Mouse (Mus musculus) stomach, embryonic 15.5 days (tissue): ENCODE measurements around the gene Gps1. TPM values are rescaled to one million over a fixed set of nuclear protein-coding genes. Genes with fewer than 3 reads are reported as not detected.
A peak's percentile ranks its signal among the peaks of the same experiment; 100 is the strongest.

ENCODE experiments used
- ATAC-seq: fragments of 200-750 bp; cut with Nextera tagmentation; 2 replicates; pipeline ENCODE4 v1.8.0; 2017; ENCODE audit warnings: low read depth, moderate number of reproducible peaks, moderate TSS enrichment; ENCODE audit not compliant: insufficient read depth, low FRiP score
- H3K27ac ChIP-seq: fragments of 300-500 bp; sonication (generic); 2 replicates; pipeline ENCODE4 v1.5.1; 2015; ENCODE audit warnings: mild to moderate bottlenecking, inconsistent platforms
- H3K27me3 ChIP-seq: fragments of 300-500 bp; sonication (generic); replicated peaks from 2 replicates; pipeline ENCODE4 v1.6.1; 2015; ENCODE audit warnings: inconsistent platforms
- H3K36me3 ChIP-seq: fragments of 300-500 bp; sonication (generic); 2 replicates; pipeline ENCODE4 v1.6.1; 2015; ENCODE audit warnings: inconsistent platforms
- H3K4me1 ChIP-seq: fragments of 300-500 bp; sonication (generic); 2 replicates; pipeline ENCODE4 v1.6.1; 2015; ENCODE audit warnings: inconsistent platforms
- H3K4me2 ChIP-seq: fragments of 300-500 bp; sonication (generic); 2 replicates; pipeline ENCODE4 v1.6.1; 2015; ENCODE audit warnings: mild to moderate bottlenecking, inconsistent platforms
- H3K4me3 ChIP-seq: fragments of 300-500 bp; sonication (generic); replicated peaks from 2 replicates; pipeline ENCODE4 v1.5.1; 2015; ENCODE audit warnings: inconsistent platforms
- H3K9ac ChIP-seq: fragments of 300-500 bp; sonication (generic); 2 replicates; pipeline ENCODE4 v1.6.1; 2015; ENCODE audit warnings: inconsistent platforms
- H3K9me3 ChIP-seq: fragments of 300-500 bp; sonication (generic); 2 replicates; pipeline ENCODE4 v1.6.1; 2016; ENCODE audit warnings: inconsistent platforms
- WGBS: fragments of 180-500 bp; shearing (Covaris S2); methylation state at CpG from one replicate; pipeline ENCODE4 v1.1.7; 2015; 5-methylcytosine and 5-hydroxymethylcytosine counted together
- polyA plus RNA-seq: library from polyadenylated mRNA; unstranded; fragments of >200 nt; fragmentation: Nextera tagmentation; extraction: Ambion mirVana; gene quantifications from 2 replicates; pipeline ENCODE4 v1.2.1, GENCODE M21; 2015

Gene Gps1
- polyA plus RNA-seq, 1 experiment from 2014 or later: 157 TPM

GRCm38 (mm10) chr11:120789810-120790209, 5.7 kb downstream of the Gps1 start:
- H3K4me3 ChIP-seq: no peak overlapping the region
- H3K36me3 ChIP-seq: peaks cover 60% of the 10 kb centered on the region
- no peak for ATAC-seq

DNA sequence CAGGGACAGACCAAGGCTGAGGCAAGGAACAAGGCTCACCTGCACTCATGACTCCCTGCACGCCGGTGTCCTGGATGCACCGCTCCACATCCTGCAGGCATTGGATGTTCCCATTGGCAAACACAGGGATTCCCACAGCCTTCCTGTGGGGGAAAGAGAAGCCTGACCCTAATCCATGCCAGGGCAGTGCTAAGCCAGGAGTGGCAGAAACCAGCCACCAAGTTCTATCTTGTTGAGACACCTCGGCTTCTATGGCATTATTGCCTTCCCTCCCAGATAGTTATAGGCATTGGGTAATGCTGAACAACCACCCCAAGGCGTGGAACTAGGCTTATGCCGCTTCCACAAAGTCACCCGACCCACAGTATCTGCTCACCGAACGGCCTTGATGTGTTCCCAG, 8.6 kb downstream of the Gps1 start:
- 95% methylated on average over 9 of the region's 9 CpGs for WGBS
- H3K36me3 ChIP-seq: peaks cover 52% of the 10 kb centered on the region
- H3K27me3 ChIP-seq: no peaks in the 10 kb centered on the region

More at GRCm38 (mm10) chr11:120789810-120790209, 5.7 kb downstream of the Gps1 start:
- Histone ChIP-seq H3K4me2 (no peak overlapping the region), H3K9me3 (no peaks in the 10 kb centered on the region), H3K27ac (no peak overlapping the region), H3K9ac (no peak overlapping the region), H3K27me3 (no peaks in the 10 kb centered on the region), H3K4me1 (peaks cover 14% of the 10 kb centered on the region)
- 79% methylated on average over 3 of the region's 3 CpGs for WGBS

DNA sequence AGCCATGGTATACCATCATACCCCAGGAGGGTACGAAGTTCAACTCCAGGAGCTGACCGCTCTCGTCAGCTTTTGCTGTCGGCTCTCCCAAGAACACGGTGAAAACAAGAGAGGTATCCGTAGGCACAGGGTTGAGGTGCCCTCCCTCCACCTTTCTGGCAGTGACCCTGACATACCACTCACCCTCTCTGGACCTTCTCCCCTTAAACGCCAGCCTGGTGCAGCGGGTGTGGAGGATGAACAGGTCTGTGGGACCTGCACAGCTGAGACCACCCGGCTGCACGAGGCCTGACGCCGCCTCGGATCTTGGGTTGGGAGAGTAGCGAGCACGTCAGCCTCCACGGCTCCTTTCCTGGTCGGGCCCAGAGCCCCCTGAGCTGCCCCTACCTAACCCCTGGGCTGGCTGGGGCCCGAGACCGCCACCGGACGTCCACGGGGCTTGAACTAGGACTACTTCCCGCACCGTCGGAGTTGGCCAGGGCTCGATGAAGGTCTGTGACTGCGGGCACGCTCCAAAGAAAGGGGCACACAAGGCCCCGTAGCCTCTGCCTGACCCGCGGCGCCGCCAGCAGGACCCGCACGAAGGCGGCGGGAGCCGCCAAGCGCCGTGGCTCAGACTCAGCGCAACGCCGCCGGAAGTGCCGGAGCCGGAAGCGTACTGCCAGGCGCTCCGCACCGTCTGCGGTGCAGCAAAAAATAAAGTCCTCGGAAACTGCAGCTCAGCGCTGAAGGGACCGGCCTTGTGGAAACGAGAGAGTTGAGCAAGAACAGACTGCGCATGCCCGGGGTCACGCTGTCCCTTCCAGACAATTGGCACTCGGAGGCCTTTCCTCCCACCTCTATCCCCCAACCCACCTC, 11.9 kb downstream of the Gps1 start, which contains the start of gene Dus1l:
Dus1l (minus strand) TSS at position 648 of the 858 bp plus-strand sequence.
- Histone ChIP-seq H3K4me3 (peak within 1 kb of the TSS; percentile 93), H3K9me3 (no peaks in the 10 kb centered on the region), H3K4me2 (peak within 1 kb of the TSS; percentile 90), H3K27me3 (no peaks in the 10 kb centered on the region), H3K36me3 (peaks cover 31% of the 10 kb centered on the region), H3K27ac (peak within 1 kb of the TSS; percentile 53; the same call in 1 of the 2 replicates), H3K4me1 (peaks cover 18% of the 10 kb centered on the region), H3K9ac (peak within 1 kb of the TSS; percentile 92)
- 1% methylated on average over 59 of the region's 59 CpGs for WGBS
- ATAC-seq: peak; percentile 84

More for the DNA sequence above, 8.6 kb downstream of the Gps1 start:
- Histone ChIP-seq H3K9ac (no peak overlapping the region), H3K27ac (no peak overlapping the region), H3K4me1 (peaks cover 12% of the 10 kb centered on the region), H3K4me2 (no peak overlapping the region), H3K9me3 (no peaks in the 10 kb centered on the region), H3K4me3 (no peak overlapping the region)
- ATAC-seq: no peak

- WGBS: 29% methylated on average over 8 of the region's 8 CpGs
- no peaks in the 10 kb centered on the region for H3K27me3 ChIP-seq
- peak overlapping the region; percentile 90 for H3K4me2 ChIP-seq
- H3K27ac ChIP-seq: peak overlapping the region; percentile 53; the same call in 1 of the 2 replicates
- no peaks in the 10 kb centered on the region for H3K9me3 ChIP-seq
- ATAC-seq: no peak
- H3K4me3 ChIP-seq: peak overlapping the region; percentile 93
- H3K9ac ChIP-seq: no peak overlapping the region
- H3K4me1 ChIP-seq: peaks cover 18% of the 10 kb centered on the region
- peaks cover 25% of the 10 kb centered on the region for H3K36me3 ChIP-seq
Measured at GRCm38 (mm10) chr11:120796614-120796946, 12.5 kb downstream of the Gps1 start.

- Histone ChIP-seq H3K27me3 (no peaks in the 10 kb centered on the region), H3K9ac (no peak overlapping the region), H3K27ac (no peak overlapping the region), H3K9me3 (no peaks in the 10 kb centered on the region), H3K4me3 (no peak overlapping the region), H3K4me2 (no peak overlapping the region), H3K4me1 (peaks cover 18% of the 10 kb centered on the region), H3K36me3 (peaks cover 11% of the 10 kb centered on the region)
- ATAC-seq: no peak
- 81% methylated on average over 3 of the region's 3 CpGs for WGBS
Measured at GRCm38 (mm10) chr11:120798244-120798643, 14.2 kb downstream of the Gps1 start.

DNA sequence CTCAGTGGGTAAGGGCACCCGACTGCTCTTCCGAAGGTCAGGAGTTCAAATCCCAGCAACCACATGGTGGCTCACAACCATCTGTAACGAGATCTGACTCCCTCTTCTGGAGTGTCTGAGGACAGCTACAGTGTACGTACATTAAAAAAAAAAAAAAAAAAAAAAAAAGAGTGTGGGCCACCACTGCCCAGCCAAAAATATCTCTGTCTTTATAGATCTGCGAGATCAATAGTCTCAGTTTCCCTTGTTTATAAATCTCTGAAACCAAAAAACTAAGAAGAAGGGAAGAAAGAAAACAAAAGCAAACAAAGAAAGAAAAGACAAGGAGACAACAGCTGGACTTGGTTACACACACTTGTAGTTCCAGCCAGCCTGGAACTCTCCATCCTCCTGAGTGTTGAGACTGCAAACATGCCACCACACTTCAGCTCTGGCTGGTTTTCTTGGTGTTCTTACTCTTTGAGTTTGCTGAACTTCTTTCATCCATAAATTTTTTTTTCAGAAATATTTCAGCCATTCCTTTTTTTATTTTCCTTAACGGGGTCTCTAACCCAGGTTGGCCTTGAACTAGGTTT, 15.3 kb downstream of the Gps1 start:
- Histone ChIP-seq H3K4me3 (no peak overlapping the region), H3K9me3 (no peaks in the 10 kb centered on the region), H3K9ac (no peak overlapping the region), H3K27me3 (no peaks in the 10 kb centered on the region), H3K4me2 (no peak overlapping the region), H3K36me3 (peaks cover 2% of the 10 kb centered on the region), H3K27ac (no peak overlapping the region), H3K4me1 (peaks cover 18% of the 10 kb centered on the region)
- no peak for ATAC-seq
- WGBS: 63% methylated on average over 6 of the region's 6 CpGs

- 10% methylated on average over 10 of the region's 10 CpGs for WGBS
- Histone ChIP-seq H3K9ac (no peak overlapping the region), H3K36me3 (0 out of 2 replicates have a peak, but pooled peaks cover 5% of the 10 kb centered on the region), H3K9me3 (no peaks in the 10 kb centered on the region), H3K27me3 (no peaks in the 10 kb centered on the region), H3K4me2 (0 out of 2 replicates have a peak overlapping the region, but pooled peaks have one; percentile 20), H3K4me1 (peaks cover 11% of the 10 kb centered on the region), H3K4me3 (no peak overlapping the region), H3K27ac (no peak overlapping the region)
- peak; percentile 56; the same call in 1 of the 2 replicates for ATAC-seq
Measured at GRCm38 (mm10) chr11:120800061-120800904, 16.2 kb downstream of the Gps1 start.

DNA sequence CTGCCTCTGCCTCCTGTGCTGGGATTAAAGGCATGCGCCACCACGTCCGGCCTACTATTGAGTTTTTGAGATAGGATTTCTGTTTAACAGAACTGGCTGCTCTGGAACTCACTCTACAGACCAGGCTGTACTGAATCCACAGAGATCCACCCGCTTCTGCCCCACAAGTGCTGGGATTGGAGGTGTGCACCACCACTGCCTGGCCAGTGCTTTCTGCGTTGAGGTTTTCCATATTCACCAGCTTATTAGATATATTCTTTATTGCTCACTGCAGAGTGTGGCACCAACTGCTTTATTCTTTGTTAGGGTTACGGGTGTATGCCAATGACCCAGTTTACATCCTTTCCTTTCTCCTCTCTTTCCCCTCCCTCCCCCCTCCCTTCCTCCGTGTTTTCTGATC, 20.2 kb downstream of the Gps1 start:
- peaks cover 6% of the 10 kb centered on the region for H3K4me1 ChIP-seq
- H3K27ac ChIP-seq: no peak overlapping the region
- WGBS: 77% methylated on average over 7 of the region's 7 CpGs
- no peaks in the 10 kb centered on the region for H3K27me3 ChIP-seq
- peaks cover 44% of the 10 kb centered on the region for H3K36me3 ChIP-seq
- no peak for ATAC-seq
- no peaks in the 10 kb centered on the region for H3K9me3 ChIP-seq
- H3K4me2 ChIP-seq: no peak overlapping the region
- no peak overlapping the region for H3K9ac ChIP-seq
- H3K4me3 ChIP-seq: no peak overlapping the region

DNA sequence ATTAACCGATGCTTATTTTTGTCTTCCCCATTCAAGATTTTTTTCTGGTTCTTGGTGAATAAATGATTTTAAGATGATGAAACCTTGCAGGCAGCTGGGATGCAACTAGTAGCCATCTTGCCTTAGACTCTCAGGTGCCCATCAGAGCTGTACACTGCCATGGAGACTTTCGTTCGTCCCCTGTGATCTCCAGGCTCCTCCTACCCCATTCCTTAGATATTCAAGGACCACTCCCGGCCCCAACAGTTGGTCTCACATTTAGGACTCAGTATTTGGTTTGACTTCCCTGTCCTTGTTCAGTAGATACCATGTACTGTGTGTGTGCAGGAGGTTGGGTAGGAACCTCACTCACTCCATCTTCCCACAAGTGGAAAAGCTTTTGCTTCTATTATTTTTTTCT, 20.7 kb downstream of the Gps1 start:
- H3K9me3 ChIP-seq: no peaks in the 10 kb centered on the region
- no peak overlapping the region for H3K4me3 ChIP-seq
- no peak overlapping the region for H3K9ac ChIP-seq
- peaks cover 48% of the 10 kb centered on the region for H3K36me3 ChIP-seq
- H3K27ac ChIP-seq: no peak overlapping the region
- 63% methylated on average over 4 of the region's 4 CpGs for WGBS
- no peak overlapping the region for H3K4me2 ChIP-seq
- no peak for ATAC-seq
- no peaks in the 10 kb centered on the region for H3K27me3 ChIP-seq
- peaks cover 5% of the 10 kb centered on the region for H3K4me1 ChIP-seq

DNA sequence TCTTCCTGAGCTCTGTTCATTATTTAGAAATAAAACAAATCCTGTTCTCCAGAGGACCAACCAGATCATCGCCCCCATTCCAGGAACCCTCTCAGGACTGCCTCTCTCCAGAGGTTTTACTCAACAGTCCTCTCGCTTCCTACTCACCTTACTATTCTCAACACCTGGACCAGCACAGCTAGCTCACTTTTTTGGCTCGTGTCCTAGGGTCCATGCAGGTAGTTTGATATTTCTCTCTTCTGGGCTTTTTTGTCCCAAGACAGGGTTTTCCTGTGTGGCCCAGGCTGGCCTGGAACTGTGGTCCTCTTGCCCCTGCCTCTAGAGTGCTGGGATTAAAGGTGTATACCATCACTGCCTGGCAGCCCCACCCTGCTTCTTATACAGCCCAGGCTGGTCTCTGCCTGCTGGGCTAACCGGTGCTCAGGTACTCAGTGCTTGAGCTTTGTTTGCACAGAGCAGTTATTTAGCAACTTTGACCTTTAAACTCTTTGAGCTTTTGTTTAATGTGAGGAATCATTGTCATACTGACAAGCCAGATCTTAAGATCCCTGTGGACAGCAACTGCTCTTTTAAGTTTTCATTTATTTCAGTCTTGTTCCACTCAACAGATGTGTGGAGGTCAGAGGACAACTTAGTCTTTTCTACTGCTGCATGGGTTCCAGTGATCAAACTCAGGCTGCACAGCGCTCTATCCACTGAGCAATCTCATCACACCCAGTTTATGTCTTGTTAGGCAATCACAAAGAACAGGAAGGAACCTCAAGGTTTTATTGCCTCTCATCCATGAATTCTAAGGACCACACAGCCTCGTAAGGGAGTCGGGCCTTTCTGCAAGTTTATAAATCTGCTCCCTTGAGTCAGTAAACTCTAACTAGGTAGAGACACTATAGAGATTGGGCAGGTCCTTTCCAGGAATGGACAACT, 21.6 kb downstream of the Gps1 start:
- Histone ChIP-seq H3K4me1 (no peaks in the 10 kb centered on the region), H3K4me3 (no peak overlapping the region), H3K27ac (no peak overlapping the region), H3K27me3 (no peaks in the 10 kb centered on the region), H3K36me3 (peaks cover 57% of the 10 kb centered on the region), H3K9me3 (no peaks in the 10 kb centered on the region), H3K4me2 (no peak overlapping the region), H3K9ac (no peak overlapping the region)
- no peak for ATAC-seq
- WGBS: 79% methylated on average over 7 of the region's 7 CpGs

GRCm38 (mm10) chr11:120808010-120808409, 23.9 kb downstream of the Gps1 start:
- H3K9ac ChIP-seq: no peak overlapping the region
- H3K27ac ChIP-seq: no peak overlapping the region
- H3K36me3 ChIP-seq: peaks cover 81% of the 10 kb centered on the region
- H3K4me1 ChIP-seq: no peaks in the 10 kb centered on the region
- no peaks in the 10 kb centered on the region for H3K9me3 ChIP-seq
- no peak for ATAC-seq
- no peaks in the 10 kb centered on the region for H3K27me3 ChIP-seq
- H3K4me2 ChIP-seq: no peak overlapping the region
- no peak overlapping the region for H3K4me3 ChIP-seq
- WGBS: 92% methylated on average over 12 of the region's 12 CpGs
